Mouse (Mus musculus): ENCODE results near the gene Lrrk2.

- TF ChIP-seq CTCF (IDR thresholded peaks at IDR 0.05; ENCODE audit: low read depth) (no peak), EP300 (optimal IDR thresholded peaks at IDR 0.05) (no peak)
Observed at GRCm38 (mm10) chr15:91702991-91703715, 30.2 kb downstream of the Lrrk2 start.
